9 mouse cellular contexts compared by ENCODE assay signal in genomic region chr8:109853423-109853822, GRCm38 (mm10). TPM values are rescaled to one million over a fixed set of nuclear protein-coding genes. Genes with fewer than 3 reads are reported as not detected.
DNase-seq lines count a peak whose midpoint lies in the region; ATAC-seq and TF ChIP-seq lines count a peak whose summit lies in the region.
"Had no signal": no experiment of that assay in that cellular context is flagged by ENCODE, and none has a peak within 500 bp of the region (broad histone marks: within the 10 kb centered on the region; RNA-seq: fewer than 3 reads in every experiment).

No protein-coding gene starts in this region.

- no peak overlapping the region for H3K9ac ChIP-seq in midbrain, embryonic 15.5 days
- no peak overlapping the region for H3K9ac ChIP-seq in midbrain, postnatal 0 days (replicated peaks; ENCODE audit: low read length, poor library complexity, severe bottlenecking)
- no peak overlapping the region for H3K9ac ChIP-seq in stomach, embryonic 16.5 days (ENCODE audit: low read length)
- H3K9ac ChIP-seq: neural tube, embryonic 13.5 days had no signal

- peak; percentile 28 for DNase-seq in midbrain, embryonic 10.5 days (ENCODE audit: low spot score)
- peak; percentile 53 for DNase-seq in adrenal gland, adult 2 months
- peak; percentile 84 for DNase-seq in embryo, embryonic 10.5 days (ENCODE audit: low spot score)
- DNase-seq in heart, postnatal 10 days = peak; percentile 71 to 75
- peak; percentile 37 to 40 for DNase-seq in left cerebral cortex, postnatal 10 days (ENCODE audit: extremely low spot score in 1 of 2, low spot score in 2 of 2)
- peak; percentile 78 for DNase-seq in midbrain, postnatal 0 days (ENCODE audit: low spot score)

- no peaks in the 10 kb centered on the region for H3K27me3 ChIP-seq in midbrain, embryonic 10.5 days (ENCODE audit: low read depth, poor library complexity, severe bottlenecking)
- H3K27me3 ChIP-seq in midbrain, embryonic 15.5 days (replicated peaks) = no peaks in the 10 kb centered on the region
- H3K27me3 ChIP-seq in midbrain, postnatal 0 days (ENCODE audit: insufficient read depth, low read length) = no peaks in the 10 kb centered on the region
- H3K27me3 ChIP-seq in stomach, embryonic 16.5 days (ENCODE audit: control insufficient read depth, insufficient read depth, low read length) = no peaks in the 10 kb centered on the region
- H3K27me3 ChIP-seq: neural tube, embryonic 13.5 days had no signal

- intact Hi-C loops in heart, postnatal 10 days (cut with DNase I) = loop anchor here (2.0 to 5.0 kb wide), 3 partner anchors 13 to 219 kb away; partner anchors contain the start of gene Ap1g1
- intact Hi-C loops in left cerebral cortex, postnatal 10 days (cut with DNase I) = loop anchor here (5.0 kb wide), 1 partner anchor 64 kb away; no protein-coding TSS in a partner anchor

- peaks cover 6% of the 10 kb centered on the region for H3K4me1 ChIP-seq in midbrain, embryonic 10.5 days
- no peaks in the 10 kb centered on the region for H3K4me1 ChIP-seq in midbrain, embryonic 15.5 days
- no peaks in the 10 kb centered on the region for H3K4me1 ChIP-seq in midbrain, postnatal 0 days (ENCODE audit: insufficient read depth, low read length)
- H3K4me1 ChIP-seq in stomach, embryonic 16.5 days (ENCODE audit: control insufficient read depth, insufficient read depth, low read length) = no peaks in the 10 kb centered on the region
- H3K4me1 ChIP-seq: neural tube, embryonic 13.5 days had no signal

- no peak for ATAC-seq in midbrain, embryonic 15.5 days (replicated peaks)
- ATAC-seq in midbrain, postnatal 0 days (ENCODE audit: low FRiP score) = no peak
- ATAC-seq in stomach, embryonic 16.5 days (ENCODE audit: insufficient read depth, low FRiP score) = 0 out of 2 replicates have a peak, but pooled peaks have one; percentile 37

- H3K4me2 ChIP-seq in midbrain, embryonic 15.5 days = no peak overlapping the region
- H3K4me2 ChIP-seq in midbrain, postnatal 0 days (ENCODE audit: low read depth, low read length, poor library complexity, severe bottlenecking) = no peak overlapping the region
- H3K4me2 ChIP-seq in stomach, embryonic 16.5 days (ENCODE audit: low read depth, low read length) = no peak overlapping the region
- H3K4me2 ChIP-seq: neural tube, embryonic 13.5 days had no signal

- peaks cover 79% of the 10 kb centered on the region for H3K36me3 ChIP-seq in midbrain, embryonic 10.5 days
- H3K36me3 ChIP-seq in midbrain, embryonic 15.5 days (replicated peaks) = peaks cover 41% of the 10 kb centered on the region
- peaks cover 43% of the 10 kb centered on the region for H3K36me3 ChIP-seq in midbrain, postnatal 0 days (ENCODE audit: insufficient read depth, low read length)
- peaks cover 11% of the 10 kb centered on the region for H3K36me3 ChIP-seq in stomach, embryonic 16.5 days (ENCODE audit: control insufficient read depth, insufficient read depth, low read length)

- WGBS in midbrain, embryonic 10.5 days = 53% methylated on average over 6 of the region's 6 CpGs
- 50% methylated on average over 6 of the region's 6 CpGs for WGBS in midbrain, embryonic 15.5 days
- 44% methylated on average over 6 of the region's 6 CpGs for WGBS in midbrain, postnatal 0 days
- 38% methylated on average over 6 of the region's 6 CpGs for WGBS in stomach, embryonic 16.5 days

- TF ChIP-seq CTCF in midbrain, postnatal 0 days (IDR thresholded peaks at IDR 0.05) = peak; percentile 91

- H3K9me3 ChIP-seq in midbrain, embryonic 10.5 days (replicated peaks) = no peaks in the 10 kb centered on the region
- H3K9me3 ChIP-seq in midbrain, embryonic 15.5 days = no peaks in the 10 kb centered on the region
- no peaks in the 10 kb centered on the region for H3K9me3 ChIP-seq in midbrain, postnatal 0 days (ENCODE audit: low read length)
- no peaks in the 10 kb centered on the region for H3K9me3 ChIP-seq in stomach, embryonic 16.5 days (replicated peaks; ENCODE audit: control insufficient read depth, low read length)
- H3K9me3 ChIP-seq: neural tube, embryonic 13.5 days had no signal

- no peak overlapping the region for H3K4me3 ChIP-seq in midbrain, embryonic 10.5 days
- H3K4me3 ChIP-seq in midbrain, embryonic 15.5 days = no peak overlapping the region
- no peak overlapping the region for H3K4me3 ChIP-seq in midbrain, postnatal 0 days (ENCODE audit: low read depth, low read length)
- H3K4me3 ChIP-seq in stomach, embryonic 16.5 days (replicated peaks; ENCODE audit: low read length) = no peak overlapping the region
- H3K4me3 ChIP-seq: neural tube, embryonic 13.5 days had no signal

- H3K27ac ChIP-seq in midbrain, embryonic 10.5 days (replicated peaks) = no peak overlapping the region
- no peak overlapping the region for H3K27ac ChIP-seq in midbrain, embryonic 15.5 days
- H3K27ac ChIP-seq in midbrain, postnatal 0 days (ENCODE audit: low read depth, low read length) = no peak overlapping the region
- H3K27ac ChIP-seq in stomach, embryonic 16.5 days (ENCODE audit: low read length) = no peak overlapping the region
- H3K27ac ChIP-seq: neural tube, embryonic 13.5 days had no signal

RNA-seq across cellular contexts. Expression of gene Phlpp2, which starts 14.9 kb away (rescaled TPM):
- 2.4 and 2.9 TPM in 2 replicates for polyA plus RNA-seq in midbrain, embryonic 10.5 days (2016; fragmentation: Nextera tagmentation; extraction: Ambion mirVana)
- polyA plus RNA-seq in midbrain, embryonic 15.5 days (2015; fragmentation: Nextera tagmentation; extraction: Ambion mirVana) = 4.7 and 5.2 TPM in 2 replicates
- 10 to 100 TPM in 1 of 2 experiments, 1 to 10 TPM in 1; 6.2 to 10.1 TPM for total RNA-seq in adrenal gland, adult 2 months (2021)
- polyA plus RNA-seq in adrenal gland, adult 2 months (2012; rRNA removed) = 1.9 and 2.8 TPM in 2 replicates
- 1 to 10 TPM; 5.6 to 6.4 TPM for total RNA-seq in heart, postnatal 10 days (2021)
- 10 to 100 TPM; 29.5 to 29.8 TPM for total RNA-seq in left cerebral cortex, postnatal 10 days (2021)
- 11.6 and 14.7 TPM in 2 replicates for total RNA-seq in midbrain, postnatal 0 days (2014; rRNA removed)
- polyA plus RNA-seq in midbrain, postnatal 0 days (2015; fragmentation: Nextera tagmentation; extraction: Ambion mirVana) = 3.0 and 4.7 TPM in 2 replicates
- polyA plus RNA-seq in stomach, embryonic 16.5 days (2015; fragmentation: Nextera tagmentation; extraction: Ambion mirVana) = 2.8 TPM in 2 replicates

Comparison
In these comparisons a context has a peak if more than half of its experiments do, and no peak if none do; other contexts are left out.
1. DNase-seq: peak in every context shown above with its lines; median percentile 84 in embryo, embryonic 10.5 days; 78 in midbrain, postnatal 0 days; 73 in heart, postnatal 10 days; 53 in adrenal gland, adult 2 months; 38 in left cerebral cortex, postnatal 10 days; 28 in midbrain, embryonic 10.5 days.